Mouse (Mus musculus) heart, adult 8-10 months (tissue): ENCODE results near the gene Olfr829. TPM values are rescaled to one million over a fixed set of nuclear protein-coding genes. Genes with fewer than 3 reads are reported as not detected.
"Not testable (repeated sequence)": the region's sequence is repeated elsewhere in the genome, so short reads cannot be mapped to it uniquely, and the experiment has no call there.

Experiments
- DNase-seq: peaks from one replicate; pipeline ENCODE4 v3.0.0; 2022; ENCODE audit warnings: low spot score
- total RNA-seq, 4 experiments: library from RNA; stranded (reverse); gene quantifications; 2 replicates each; pipeline ENCODE4 v1.2.4; 2022

The Olfr829 gene
- total RNA-seq = not detected

DNA sequence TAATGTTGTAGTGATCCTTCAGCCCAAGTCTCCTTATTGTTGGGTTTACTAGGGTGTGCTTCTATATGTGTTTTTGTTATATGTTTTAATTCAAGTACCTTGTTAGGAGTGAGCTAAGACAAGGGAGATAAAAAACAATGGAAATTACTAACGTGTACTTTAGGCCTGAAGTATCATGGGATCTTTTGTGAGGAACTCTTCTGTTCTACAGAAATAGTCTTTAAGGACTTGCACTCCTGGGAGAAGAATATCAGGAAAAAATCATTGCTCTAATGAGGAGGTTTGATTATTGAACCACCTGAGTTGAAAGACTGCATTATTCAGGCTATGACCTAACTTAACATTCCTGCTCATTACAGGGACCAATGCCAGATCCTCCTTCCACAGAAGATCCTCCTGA, at the start of gene Olfr829:
Gene Olfr829 (plus strand): TSS at position 301 of the 400 bp plus-strand sequence.
- DNase-seq = no peak

DNA sequence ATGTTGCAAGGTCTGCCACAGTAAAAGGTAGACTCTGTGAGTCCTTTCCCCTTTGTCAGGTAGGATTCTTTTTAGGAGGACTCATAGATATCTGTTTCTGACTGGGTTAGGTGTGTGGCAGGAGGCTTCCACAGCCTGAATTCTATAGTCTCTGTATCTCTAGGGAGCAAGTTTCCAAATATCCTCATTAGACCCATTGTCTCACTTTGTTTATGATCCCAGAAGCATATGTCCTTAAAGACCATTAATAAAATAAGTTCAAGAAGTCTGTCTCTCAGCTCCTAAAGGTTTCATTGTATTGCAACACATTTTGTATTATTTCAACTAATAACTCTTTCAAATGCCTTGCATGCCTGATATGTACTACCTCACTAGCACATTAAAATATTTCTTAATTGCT, 35.3 kb upstream of the Olfr829 start, which contains the start of gene Olfr828:
Gene Olfr828 (minus strand): TSS at position 101 of the 400 bp plus-strand sequence.
- DNase-seq = no peak

DNA sequence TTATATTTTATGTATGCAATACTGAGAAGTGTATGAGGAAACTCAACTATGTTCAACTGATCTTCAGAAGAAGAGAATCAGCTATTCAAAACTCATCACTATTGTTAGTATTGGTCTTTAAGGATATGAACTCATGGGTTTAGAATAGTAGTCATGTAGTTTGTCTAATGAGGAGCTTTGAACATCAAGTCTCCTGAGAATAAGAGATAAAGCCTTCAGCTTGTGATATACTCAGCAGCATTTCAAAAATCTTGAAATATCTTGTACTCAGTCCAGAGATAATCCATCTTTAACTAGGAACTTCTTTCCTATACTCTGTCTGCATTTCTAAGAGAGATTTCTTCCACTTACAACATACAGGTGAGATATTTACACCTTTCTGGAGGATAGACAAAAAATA, 19.7 kb downstream of the Olfr829 start, which contains the start of gene Olfr830:
Gene Olfr830 (plus strand): TSS at position 301 of the 400 bp plus-strand sequence.
- no peak for DNase-seq

DNA sequence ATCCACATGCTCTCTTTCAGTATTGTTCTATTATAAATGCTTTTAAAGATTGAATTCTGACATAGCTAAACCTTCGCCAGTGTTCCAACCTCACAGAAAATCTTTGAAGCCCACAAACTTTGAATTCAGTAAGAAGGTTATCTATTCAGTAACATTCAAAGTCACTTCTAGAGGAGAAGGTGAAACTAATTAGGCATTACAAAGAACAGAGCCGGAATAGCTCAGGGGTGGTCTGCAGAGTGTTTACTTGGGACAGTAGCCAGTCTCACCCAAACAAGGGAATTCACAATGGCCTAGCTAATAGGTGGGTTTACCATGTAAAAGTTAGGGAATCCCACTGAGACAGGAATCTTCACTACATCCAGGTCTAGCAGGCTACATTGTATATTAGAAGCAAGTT, 53.0 kb downstream of the Olfr829 start:
- not testable (repeated sequence) for DNase-seq

Other genes with a start within 250 kb of the Olfr829 start
- gene Muc16, start 180.4 kb upstream of the Olfr829 start, total RNA-seq = 10 to 100 TPM in 1 of 4 experiments, 1 to 10 TPM in 3; 6.3 to 11.5 (median 9.4) TPM
- gene Olfr24, start 90.9 kb upstream of the Olfr829 start, total RNA-seq = not detected
- gene Olfr828, start 35.4 kb upstream of the Olfr829 start, total RNA-seq = not detected
- not detected for gene Olfr830, start 19.8 kb downstream of the Olfr829 start, total RNA-seq
- not detected for gene Olfr832, start 82.2 kb downstream of the Olfr829 start, total RNA-seq
- gene Olfr834, start 133.1 kb downstream of the Olfr829 start, total RNA-seq = not detected
- gene Olfr835, start 177.8 kb downstream of the Olfr829 start, total RNA-seq = not detected